Mouse (Mus musculus) midbrain, embryonic 11.5 days (tissue): Measurements from ENCODE around the gene Nrde2. TPM values are rescaled to one million over a fixed set of nuclear protein-coding genes. Genes with fewer than 3 reads are reported as not detected.
A peak's percentile ranks its signal among the peaks of the same experiment; 100 is the strongest.
"Not testable (repeated sequence)": the region's sequence is repeated elsewhere in the genome, so short reads cannot be mapped to it uniquely, and the experiment has no call there.

ENCODE experiments used
- ATAC-seq: fragments of 200-750 bp; cut with Nextera tagmentation; 2 replicates; pipeline ENCODE4 v1.8.0; 2017; ENCODE audit warnings: moderate TSS enrichment, moderate library complexity; ENCODE audit not compliant: low FRiP score
- DNase-seq: peaks from one replicate; pipeline ENCODE4 v3.0.0; 2015; ENCODE audit warnings: low spot score; ENCODE audit errors: missing footprints
- H3K27ac ChIP-seq: fragments of 300-500 bp; sonication (generic); 2 replicates; pipeline ENCODE4 v1.5.1; 2014; ENCODE audit warnings: low read depth, low read length
- H3K27me3 ChIP-seq: fragments of 300-500 bp; sonication (generic); 2 replicates; pipeline ENCODE4 v1.6.1; 2014; ENCODE audit warnings: mild to moderate bottlenecking, low read length, moderate library complexity, mixed read lengths; ENCODE audit not compliant: control insufficient read depth, insufficient read depth
- H3K36me3 ChIP-seq: fragments of 300-500 bp; sonication (generic); 2 replicates; pipeline ENCODE4 v1.6.1; 2014; ENCODE audit warnings: mild to moderate bottlenecking, low read length, moderate library complexity, mixed read lengths; ENCODE audit not compliant: control insufficient read depth, insufficient read depth
- H3K4me1 ChIP-seq: fragments of 300-500 bp; sonication (generic); 2 replicates; pipeline ENCODE4 v1.6.1; 2014; ENCODE audit warnings: low read length; ENCODE audit not compliant: control insufficient read depth, insufficient read depth
- H3K4me2 ChIP-seq: fragments of 300-500 bp; sonication (generic); 2 replicates; pipeline ENCODE4 v1.6.1; 2014; ENCODE audit warnings: mild to moderate bottlenecking, moderate library complexity
- H3K4me3 ChIP-seq: fragments of 300-500 bp; sonication (generic); 2 replicates; pipeline ENCODE4 v1.5.1; 2014; ENCODE audit warnings: low read depth, low read length
- H3K9ac ChIP-seq: fragments of 300-500 bp; sonication (generic); 2 replicates; pipeline ENCODE4 v1.6.1; 2014; ENCODE audit warnings: low read length
- H3K9me3 ChIP-seq: fragments of 300-500 bp; sonication (generic); 2 replicates; pipeline ENCODE4 v1.6.1; 2016; ENCODE audit warnings: low read length; ENCODE audit not compliant: control insufficient read depth
- WGBS: fragments of 180-500 bp; shearing (Covaris S2); extraction: QIAGEN DNeasy Blood & Tissue Kit; methylation state at CpG from one replicate; pipeline ENCODE4 v1.1.7; 2014; 5-methylcytosine and 5-hydroxymethylcytosine counted together
- polyA plus RNA-seq: library from polyadenylated mRNA; unstranded; fragments of >200 nt; fragmentation: Nextera tagmentation; extraction: Ambion mirVana; gene quantifications from 2 replicates; pipeline ENCODE4 v1.2.1, GENCODE M21; 2014

Nrde2 gene
- polyA plus RNA-seq, 1 experiment from 2014 or later, result 13.5 TPM

- ATAC-seq (no peak), DNase-seq (no peak)
- Histone ChIP-seq H3K27ac (0 out of 2 replicates have a peak overlapping the region, but pooled peaks have one; percentile 20), H3K36me3 (no peaks in the 10 kb centered on the region), H3K4me3 (no peak overlapping the region), H3K9ac (0 out of 2 replicates have a peak overlapping the region, but pooled peaks have one; percentile 16), H3K4me1 (peaks cover 12% of the 10 kb centered on the region), H3K27me3 (no peaks in the 10 kb centered on the region), H3K4me2 (no peak overlapping the region; the same call in 1 of the 2 replicates), H3K9me3 (no peaks in the 10 kb centered on the region)
- 73% methylated on average over 7 of the region's 7 CpGs for WGBS
Observed at GRCm38 (mm10) chr12:100185897-100186296, 26.4 kb upstream of the Nrde2 start.

- peaks cover 12% of the 10 kb centered on the region for H3K4me1 ChIP-seq
- not testable (repeated sequence) for H3K4me2 ChIP-seq, ATAC-seq, H3K27ac ChIP-seq, H3K27me3 ChIP-seq, DNase-seq, H3K4me3 ChIP-seq, H3K9ac ChIP-seq, H3K9me3 ChIP-seq, H3K36me3 ChIP-seq
- WGBS, result 90% methylated on average over 2 of the region's 2 CpGs
Observed at GRCm38 (mm10) chr12:100184976-100185375, 25.5 kb upstream of the Nrde2 start.

- H3K27ac ChIP-seq, result no peak overlapping the region
- H3K27me3 ChIP-seq, result no peaks in the 10 kb centered on the region
- no peaks in the 10 kb centered on the region for H3K9me3 ChIP-seq
- no peak overlapping the region for H3K9ac ChIP-seq
- 68% methylated on average over 5 of the region's 5 CpGs for WGBS
- no peaks in the 10 kb centered on the region for H3K36me3 ChIP-seq
- H3K4me1 ChIP-seq, result peaks cover 12% of the 10 kb centered on the region
- ATAC-seq (no peak), DNase-seq (no peak)
- H3K4me2 ChIP-seq, result no peak overlapping the region
- no peak overlapping the region for H3K4me3 ChIP-seq
Observed at GRCm38 (mm10) chr12:100183970-100184369, 24.5 kb upstream of the Nrde2 start.

- Histone ChIP-seq H3K36me3 (no peaks in the 10 kb centered on the region), H3K9me3 (no peaks in the 10 kb centered on the region), H3K9ac (no peak overlapping the region), H3K4me1 (peaks cover 7% of the 10 kb centered on the region), H3K4me2 (no peak overlapping the region), H3K4me3 (no peak overlapping the region), H3K27ac (no peak overlapping the region), H3K27me3 (no peaks in the 10 kb centered on the region)
- DNase-seq, result no peak
- no peak for ATAC-seq
- WGBS, result 81% methylated on average over 2 of the region's 2 CpGs
Observed at GRCm38 (mm10) chr12:100182676-100183075, 23.2 kb upstream of the Nrde2 start.

GRCm38 (mm10) chr12:100180802-100181201 is 21.3 kb upstream of the Nrde2 start:
- Histone ChIP-seq H3K27me3 (no peaks in the 10 kb centered on the region), H3K9me3 (no peaks in the 10 kb centered on the region), H3K4me1 (peaks cover 1% of the 10 kb centered on the region; the same call in 1 of the 2 replicates), H3K4me2 (no peak overlapping the region), H3K36me3 (no peaks in the 10 kb centered on the region), H3K27ac (no peak overlapping the region), H3K4me3 (no peak overlapping the region), H3K9ac (no peak overlapping the region)
- DNase-seq (no peak), ATAC-seq (no peak)
- WGBS, result 90% methylated on average over 13 of the region's 13 CpGs

- H3K27ac ChIP-seq, result no peak overlapping the region
- no peak overlapping the region for H3K4me3 ChIP-seq
- WGBS, result 39% methylated on average over 6 of the region's 6 CpGs
Observed at GRCm38 (mm10) chr12:100178898-100179440, 19.5 kb upstream of the Nrde2 start.

GRCm38 (mm10) chr12:100176469-100177056 is 17.1 kb upstream of the Nrde2 start:
- no peak overlapping the region for H3K27ac ChIP-seq
- no peak for ATAC-seq
- no peak for DNase-seq

More at GRCm38 (mm10) chr12:100178898-100179440, 19.5 kb upstream of the Nrde2 start:
- Histone ChIP-seq H3K36me3 (no peaks in the 10 kb centered on the region), H3K9ac (no peak overlapping the region), H3K4me2 (no peak overlapping the region), H3K27me3 (no peaks in the 10 kb centered on the region), H3K9me3 (no peaks in the 10 kb centered on the region), H3K4me1 (no peaks in the 10 kb centered on the region; the same call in 1 of the 2 replicates)
- no peak for ATAC-seq
- no peak for DNase-seq

GRCm38 (mm10) chr12:100172481-100172880 is 13.0 kb upstream of the Nrde2 start:
- H3K4me2 ChIP-seq, result no peak overlapping the region

More at GRCm38 (mm10) chr12:100176469-100177056, 17.1 kb upstream of the Nrde2 start:
- no peaks in the 10 kb centered on the region for H3K27me3 ChIP-seq
- H3K4me2 ChIP-seq, result no peak overlapping the region
- no peaks in the 10 kb centered on the region for H3K36me3 ChIP-seq
- no peaks in the 10 kb centered on the region; the same call in 1 of the 2 replicates for H3K4me1 ChIP-seq
- no peaks in the 10 kb centered on the region for H3K9me3 ChIP-seq
- WGBS, result 65% methylated on average over 11 of the region's 11 CpGs
- no peak overlapping the region for H3K4me3 ChIP-seq
- H3K9ac ChIP-seq, result no peak overlapping the region

More at GRCm38 (mm10) chr12:100172481-100172880, 13.0 kb upstream of the Nrde2 start:
- Histone ChIP-seq H3K36me3 (no peaks in the 10 kb centered on the region), H3K27me3 (no peaks in the 10 kb centered on the region), H3K27ac (no peak overlapping the region), H3K9ac (no peak overlapping the region), H3K9me3 (no peaks in the 10 kb centered on the region), H3K4me1 (peaks cover 9% of the 10 kb centered on the region), H3K4me3 (no peak overlapping the region)
- ATAC-seq (no peak), DNase-seq (no peak)
- 82% methylated on average over 7 of the region's 7 CpGs for WGBS
